Mouse (Mus musculus) CH12.LX (cell line): ENCODE data around the gene Acvr1c. TPM values are rescaled to one million over a fixed set of nuclear protein-coding genes. Genes with fewer than 3 reads are reported as not detected.

ENCODE experiments used
- DNase-seq: peaks from one replicate; pipeline ENCODE4 v3.0.0-alpha.2; 2013; ENCODE audit errors: extremely low read depth
- H3K27ac ChIP-seq: 2 replicates; pipeline ENCODE4 v1.5.1; 2012; ENCODE audit warnings: low read depth, mild to moderate bottlenecking, control low read depth, moderate library complexity; ENCODE audit not compliant: insufficient read depth
- H3K27me3 ChIP-seq: replicated peaks from 2 replicates; pipeline ENCODE3; 2012; ENCODE audit warnings: inconsistent platforms
- H3K36me3 ChIP-seq, 2 experiments: replicated peaks in 1 of 2; 2 replicates each; pipeline versions ENCODE3 to v1.6.1; 2012; ENCODE audit warnings: inconsistent platforms in 1 of 2, low read length in 1 of 2, mild to moderate bottlenecking in 1 of 2, mixed read lengths in 1 of 2, moderate library complexity in 1 of 2; ENCODE audit not compliant: control insufficient read depth in 1 of 2, insufficient read depth in 1 of 2
- H3K4me1 ChIP-seq, 2 experiments: 2 replicates each; pipeline ENCODE4 v1.6.1; 2012; ENCODE audit warnings: inconsistent platforms in 1 of 2, moderate library complexity in 1 of 2; ENCODE audit not compliant: insufficient read depth in 2 of 2, control insufficient read depth in 1 of 2
- H3K4me2 ChIP-seq: 2 replicates; pipeline ENCODE4 v1.6.1; 2012; ENCODE audit warnings: low read depth, mild to moderate bottlenecking, control low read depth; ENCODE audit not compliant: poor library complexity, insufficient read depth, severe bottlenecking
- H3K4me3 ChIP-seq, 3 experiments: fragments of 150-350 bp in 1 of 3; sonication (generic) in 1 of 3; replicated peaks in 1 of 3; 2 replicates each; pipeline versions ENCODE3 to v1.5.1; 2011 to 2012; ENCODE audit warnings: low read depth in 2 of 3, low read length in 2 of 3, mild to moderate bottlenecking in 2 of 3, moderate library complexity in 2 of 3, control low read depth in 1 of 3, improper control_type of control experiment in 1 of 3, inconsistent platforms in 1 of 3, mixed read lengths in 1 of 3; ENCODE audit not compliant: poor library complexity in 1 of 3
- H3K79me2 ChIP-seq: replicated peaks from 2 replicates; pipeline ENCODE4 v1.6.1; 2012; ENCODE audit warnings: mild to moderate bottlenecking, moderate library complexity; ENCODE audit not compliant: control insufficient read depth, poor library complexity, insufficient read depth, severe bottlenecking; ENCODE audit errors: extremely low read depth
- H3K9ac ChIP-seq: 2 replicates; pipeline ENCODE4 v1.6.1; 2012; ENCODE audit warnings: low read depth, mild to moderate bottlenecking, control low read depth, moderate library complexity; ENCODE audit not compliant: insufficient read depth
- H3K9me3 ChIP-seq: replicated peaks from 2 replicates; pipeline ENCODE3; 2012; ENCODE audit warnings: low read length, inconsistent platforms, mixed read lengths
- CHD2 ChIP-seq: IDR thresholded peaks from 2 replicates; pipeline ENCODE4 v1.6.1; 2011; ENCODE audit warnings: low read length, improper control_type of control experiment
- CTCF ChIP-seq, 2 experiments: IDR thresholded peaks in 1 of 2; conservative IDR thresholded peaks in 1 of 2; 2 replicates each; pipeline ENCODE4 v1.5.1; 2011 to 2012; ENCODE audit warnings: low read depth in 2 of 2, low read length in 2 of 2, improper control_type of control experiment in 1 of 2, inconsistent platforms in 1 of 2, mild to moderate bottlenecking in 1 of 2, moderate library complexity in 1 of 2
- E2F4 ChIP-seq: IDR thresholded peaks from 2 replicates; pipeline ENCODE4 v1.6.1; 2011; ENCODE audit warnings: low read depth, low read length, improper control_type of control experiment; ENCODE audit not compliant: insufficient replicate concordance
- ELF1 ChIP-seq: IDR thresholded peaks from 2 replicates; pipeline ENCODE4 v1.6.1; 2014; ENCODE audit warnings: low read depth, mild to moderate bottlenecking, inconsistent platforms, low read length, improper control_type of control experiment
- JUN ChIP-seq: IDR thresholded peaks from 2 replicates; pipeline ENCODE4 v1.6.1; 2011; ENCODE audit warnings: low read depth, mild to moderate bottlenecking, low read length, improper control_type of control experiment, moderate library complexity; ENCODE audit not compliant: insufficient read depth
- JUND ChIP-seq: conservative IDR thresholded peaks from 2 replicates; pipeline ENCODE4 v1.6.1; 2011; ENCODE audit warnings: low read depth, low read length, improper control_type of control experiment
- KAT2A ChIP-seq: IDR thresholded peaks from 2 replicates; pipeline ENCODE4 v1.6.1; 2012; ENCODE audit warnings: low read length, improper control_type of control experiment, inconsistent platforms; ENCODE audit not compliant: insufficient replicate concordance
- MEF2A ChIP-seq: IDR thresholded peaks from 2 replicates; pipeline ENCODE4 v1.6.1; 2014; ENCODE audit warnings: low read depth, mild to moderate bottlenecking, inconsistent platforms, low read length, improper control_type of control experiment, borderline replicate concordance
- NRF1 ChIP-seq: IDR thresholded peaks from 2 replicates; pipeline ENCODE4 v1.6.1; 2014; ENCODE audit warnings: low read depth, mild to moderate bottlenecking, inconsistent platforms, low read length, improper control_type of control experiment, moderate library complexity
- SMC3 ChIP-seq: IDR thresholded peaks from 2 replicates; pipeline ENCODE4 v1.6.1; 2011; ENCODE audit warnings: low read depth, low read length, improper control_type of control experiment
- TCF12 ChIP-seq: IDR thresholded peaks from 2 replicates; pipeline ENCODE4 v1.6.1; 2014; ENCODE audit warnings: low read depth, mild to moderate bottlenecking, inconsistent platforms, low read length, improper control_type of control experiment
- UBTF ChIP-seq: IDR thresholded peaks from 2 replicates; pipeline ENCODE4 v1.6.1; 2012; ENCODE audit warnings: low read depth, mild to moderate bottlenecking, inconsistent platforms, low read length, improper control_type of control experiment, moderate library complexity
- USF1 ChIP-seq: IDR thresholded peaks from 2 replicates; pipeline ENCODE4 v1.6.1; 2014; ENCODE audit warnings: low read depth, mild to moderate bottlenecking, inconsistent platforms, low read length, improper control_type of control experiment
- ZC3H11A ChIP-seq: IDR thresholded peaks from 2 replicates; pipeline ENCODE4 v1.6.1; 2012; ENCODE audit warnings: low read depth, mild to moderate bottlenecking, inconsistent platforms, low read length, improper control_type of control experiment
- ZKSCAN1 ChIP-seq: IDR thresholded peaks from 2 replicates; pipeline ENCODE4 v1.6.1; 2012; ENCODE audit warnings: low read depth, inconsistent platforms, low read length, improper control_type of control experiment, borderline replicate concordance
- dilution Hi-C: fragments of 300-500 bp; cut with MboI; formaldehyde crosslinking; loops from 2 replicates; pipeline ENCODE4 v1.14.3; 2020; ENCODE audit warnings: low sequenced_read_pairs; ENCODE audit not compliant: extremely low pct_unique_long_range_greater_than_20kb, extremely low pct_ligation_motif_present
- in situ Hi-C: fragments of 300-500 bp; cut with MboI; formaldehyde crosslinking; loops from 3 replicates; pipeline ENCODE4 v1.14.3; 2019; ENCODE audit warnings: low sequenced_read_pairs, low pct_ligation_motif_present, low pct_unique_long_range_greater_than_20kb, mixed read lengths
- polyA plus RNA-seq: library from polyadenylated mRNA; unstranded; fragments of >175 nt; gene quantifications from 2 replicates; pipeline ENCODE4 v1.2.1, GENCODE M21; 2012; ENCODE audit warnings: low read depth; ENCODE audit not compliant: insufficient read length
- total RNA-seq, 2 experiments: library from RNA; depleted of rRNA; stranded (reverse); fragments of 300-350 nt in 1 of 2; fragments of >200 nt in 1 of 2; gene quantifications; 2 replicates each; pipeline ENCODE4 v1.2.3; 2012 to 2014

The Acvr1c gene
- total and polyA plus RNA-seq, 3 experiments: 0.03 to 0.21 TPM; not detected in 1

DNA sequence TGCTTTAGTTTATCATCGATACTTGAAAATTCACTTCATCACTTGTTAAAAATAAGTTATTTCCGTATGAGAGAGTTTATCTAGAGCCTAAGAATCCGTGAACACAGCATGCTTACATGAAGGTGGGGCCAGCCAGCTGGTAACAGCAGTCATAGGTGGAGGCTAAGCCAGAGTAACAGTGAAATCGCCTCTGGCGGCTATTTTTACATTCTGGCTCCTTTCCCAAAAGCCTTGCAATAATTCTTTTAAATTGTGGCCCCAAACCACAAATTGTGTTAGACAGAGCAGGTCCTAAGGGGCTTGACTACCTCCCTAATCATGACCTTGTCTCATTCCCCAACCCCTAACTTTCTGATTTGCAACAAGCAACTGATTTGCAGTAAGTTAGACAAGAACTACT lies 4.8 kb downstream of the Acvr1c start:
- Histone ChIP-seq H3K9me3 (no peaks in the 10 kb centered on the region), H3K9ac (no peak overlapping the region), H3K79me2 (no peaks in the 10 kb centered on the region), H3K4me3 (no peak overlapping the region), H3K4me1 (no peaks in the 10 kb centered on the region), H3K4me2 (no peak overlapping the region), H3K36me3 (no peaks in the 10 kb centered on the region), H3K27me3 (no peaks in the 10 kb centered on the region), H3K27ac (no peak overlapping the region)
- in situ Hi-C loops: no loop called here
- no peak for DNase-seq
- dilution Hi-C loops: no loop called here
- TF ChIP-seq USF1 (no peak), SMC3 (no peak), KAT2A (no peak), TCF12 (no peak), JUND (no peak), ZKSCAN1 (no peak), CHD2 (no peak), CTCF (conservative IDR thresholded peaks at IDR 0.05 in 1 of 2, IDR thresholded peaks at IDR 0.05 in 1 of 2; ENCODE audit: low read depth in 2 of 2, low read length in 2 of 2) (no peak), MEF2A (no peak), E2F4 (no peak)

DNA sequence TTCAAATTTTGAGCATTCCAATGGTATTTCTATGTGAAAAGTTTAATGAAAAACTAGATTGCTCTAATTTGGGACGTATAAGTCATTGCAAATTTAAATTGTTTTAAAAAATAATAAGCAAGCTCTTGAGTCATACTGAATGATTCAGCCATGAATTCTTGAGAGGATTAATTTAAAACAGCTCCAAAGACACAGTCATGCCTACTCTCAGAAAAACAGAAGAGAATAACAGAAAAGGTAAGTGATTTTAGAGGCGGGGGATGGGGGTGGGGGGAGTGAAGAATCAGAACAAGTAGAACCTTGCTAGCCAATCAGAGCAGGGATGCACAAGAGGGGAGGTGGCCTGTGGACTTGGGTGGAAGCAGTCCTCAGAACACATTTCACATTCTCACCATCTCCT lies 7.0 kb downstream of the Acvr1c start:
- H3K27ac ChIP-seq: no peak overlapping the region
- H3K79me2 ChIP-seq: no peaks in the 10 kb centered on the region
- dilution Hi-C loops: no loop called here
- no peak overlapping the region for H3K9ac ChIP-seq
- in situ Hi-C loops: no loop called here
- H3K4me1 ChIP-seq: no peaks in the 10 kb centered on the region
- no peak overlapping the region for H3K4me2 ChIP-seq
- H3K9me3 ChIP-seq: no peaks in the 10 kb centered on the region
- TF ChIP-seq ZKSCAN1: no peak
- TF ChIP-seq E2F4: no peak
- no peak for TF ChIP-seq NRF1
- TF ChIP-seq UBTF: no peak
- TF ChIP-seq ELF1: no peak
- no peak for TF ChIP-seq JUN
- TF ChIP-seq ZC3H11A: no peak
- TF ChIP-seq USF1: no peak
- H3K4me3 ChIP-seq: no peak overlapping the region
- DNase-seq: no peak
- H3K27me3 ChIP-seq: no peaks in the 10 kb centered on the region
- no peaks in the 10 kb centered on the region for H3K36me3 ChIP-seq
